Mouse (Mus musculus) neural tube, embryonic 11.5 days (tissue): ENCODE measurements at regions not wholly inside any gene's neighbourhood (a gene's known extent, or its start where the extent isn't known, plus 50 kb on each side); places are given as distances from the start of the nearest gene placed in this dataset.
A peak's percentile ranks its signal among the peaks of the same experiment; 100 is the strongest.

ENCODE experiments used
- ATAC-seq: fragments of 200-750 bp; cut with Nextera tagmentation; 2 replicates; pipeline ENCODE4 v1.8.0; 2017; ENCODE audit warnings: moderate number of reproducible peaks, mild to moderate bottlenecking, moderate TSS enrichment, moderate library complexity; ENCODE audit not compliant: insufficient read depth, low FRiP score, low TSS enrichment
- DNase-seq: peaks from one replicate; pipeline ENCODE4 v3.0.0-alpha.2; 2015; ENCODE audit warnings: low spot score
- H3K27ac ChIP-seq: fragments of 300-500 bp; sonication (generic); 2 replicates; pipeline ENCODE4 v1.5.1; 2014; ENCODE audit warnings: low read depth, mild to moderate bottlenecking, low read length
- H3K27me3 ChIP-seq: fragments of 300-500 bp; sonication (generic); 2 replicates; pipeline ENCODE4 v1.6.1; 2014; ENCODE audit warnings: mild to moderate bottlenecking, low read length, mixed read lengths; ENCODE audit not compliant: control insufficient read depth, insufficient read depth
- H3K36me3 ChIP-seq: fragments of 300-500 bp; sonication (generic); 2 replicates; pipeline ENCODE4 v1.6.1; 2014; ENCODE audit warnings: mild to moderate bottlenecking, low read length, moderate library complexity, mixed read lengths; ENCODE audit not compliant: control insufficient read depth, insufficient read depth
- H3K4me1 ChIP-seq: fragments of 300-500 bp; sonication (generic); 2 replicates; pipeline ENCODE4 v1.6.1; 2014; ENCODE audit warnings: low read length, mixed read lengths; ENCODE audit not compliant: control insufficient read depth, insufficient read depth
- H3K4me2 ChIP-seq: fragments of 300-500 bp; sonication (generic); 2 replicates; pipeline ENCODE4 v1.6.1; 2014; ENCODE audit warnings: low read depth, mild to moderate bottlenecking, moderate library complexity
- H3K4me3 ChIP-seq: fragments of 300-500 bp; sonication (generic); 2 replicates; pipeline ENCODE4 v1.5.1; 2014; ENCODE audit warnings: low read depth, low read length
- H3K9ac ChIP-seq: fragments of 300-500 bp; sonication (generic); 2 replicates; pipeline ENCODE4 v1.6.1; 2014; ENCODE audit warnings: mild to moderate bottlenecking, low read length
- H3K9me3 ChIP-seq: fragments of 300-500 bp; sonication (generic); 2 replicates; pipeline ENCODE4 v1.6.1; 2016; ENCODE audit warnings: low read length; ENCODE audit not compliant: control insufficient read depth
- WGBS: fragments of 180-500 bp; shearing (Covaris S2); extraction: QIAGEN DNeasy Blood & Tissue Kit; methylation state at CpG from one replicate; pipeline ENCODE4 v1.1.7; 2014; 5-methylcytosine and 5-hydroxymethylcytosine counted together

- no peak for DNase-seq
- H3K27ac ChIP-seq, result no peak overlapping the region
- no peaks in the 10 kb centered on the region for H3K27me3 ChIP-seq
- WGBS, result 98% methylated on average over 2 of the region's 2 CpGs
- H3K4me2 ChIP-seq, result no peak overlapping the region
- ATAC-seq, result no peak
- no peak overlapping the region for H3K9ac ChIP-seq
- H3K4me1 ChIP-seq, result no peaks in the 10 kb centered on the region
- H3K4me3 ChIP-seq, result no peak overlapping the region
- no peaks in the 10 kb centered on the region for H3K9me3 ChIP-seq
- no peaks in the 10 kb centered on the region for H3K36me3 ChIP-seq
Observed at GRCm38 (mm10) chr4:54793857-54794256, 151.0 kb upstream of the Zfp462 start.

GRCm38 (mm10) chr4:54795246-54795645 is 149.6 kb upstream of the Zfp462 start:
- H3K36me3 ChIP-seq, result no peaks in the 10 kb centered on the region
- H3K4me2 ChIP-seq, result no peak overlapping the region
- H3K9me3 ChIP-seq, result no peaks in the 10 kb centered on the region
- no peak overlapping the region for H3K4me3 ChIP-seq
- H3K4me1 ChIP-seq, result no peaks in the 10 kb centered on the region
- H3K9ac ChIP-seq, result no peak overlapping the region
- H3K27ac ChIP-seq, result no peak overlapping the region
- no peaks in the 10 kb centered on the region for H3K27me3 ChIP-seq
- no peak for DNase-seq
- ATAC-seq, result no peak
- WGBS, result 36% methylated on average over 3 of the region's 3 CpGs

- no peaks in the 10 kb centered on the region for H3K4me1 ChIP-seq
Observed at GRCm38 (mm10) chr4:54798523-54798922, 146.3 kb upstream of the Zfp462 start.

GRCm38 (mm10) chr4:54811163-54811562 is 133.7 kb upstream of the Zfp462 start:
- H3K4me3 ChIP-seq, result no peak overlapping the region
- no peak overlapping the region for H3K9ac ChIP-seq
- H3K4me2 ChIP-seq, result no peak overlapping the region
- H3K27ac ChIP-seq, result no peak overlapping the region
- DNase-seq (no peak), ATAC-seq (no peak)
- WGBS, result 80% methylated on average over 3 of the region's 3 CpGs
- H3K9me3 ChIP-seq, result no peaks in the 10 kb centered on the region
- H3K36me3 ChIP-seq, result no peaks in the 10 kb centered on the region
- no peaks in the 10 kb centered on the region for H3K4me1 ChIP-seq
- H3K27me3 ChIP-seq, result no peaks in the 10 kb centered on the region

More at GRCm38 (mm10) chr4:54798523-54798922, 146.3 kb upstream of the Zfp462 start:
- DNase-seq (no peak), ATAC-seq (no peak)
- Histone ChIP-seq H3K4me3 (no peak overlapping the region), H3K4me2 (no peak overlapping the region), H3K9me3 (no peaks in the 10 kb centered on the region), H3K27me3 (no peaks in the 10 kb centered on the region), H3K36me3 (no peaks in the 10 kb centered on the region), H3K9ac (no peak overlapping the region), H3K27ac (no peak overlapping the region)
- 83% methylated on average over 5 of the region's 5 CpGs for WGBS

GRCm38 (mm10) chr4:54812740-54813634 is 131.9 kb upstream of the Zfp462 start:
- Histone ChIP-seq H3K4me1 (no peaks in the 10 kb centered on the region), H3K36me3 (no peaks in the 10 kb centered on the region), H3K9ac (no peak overlapping the region), H3K4me3 (no peak overlapping the region), H3K9me3 (0 out of 2 replicates have a peak, but pooled peaks cover 2% of the 10 kb centered on the region), H3K27ac (no peak overlapping the region), H3K4me2 (no peak overlapping the region), H3K27me3 (no peaks in the 10 kb centered on the region)
- WGBS, result 50% methylated on average over 10 of the region's 10 CpGs
- ATAC-seq, result no peak
- no peak for DNase-seq

GRCm38 (mm10) chr4:54837326-54837725 is 107.5 kb upstream of the Zfp462 start:
- Histone ChIP-seq H3K36me3 (no peaks in the 10 kb centered on the region), H3K4me3 (no peak overlapping the region), H3K9ac (no peak overlapping the region), H3K27ac (no peak overlapping the region), H3K27me3 (no peaks in the 10 kb centered on the region), H3K4me1 (no peaks in the 10 kb centered on the region), H3K4me2 (no peak overlapping the region), H3K9me3 (no peaks in the 10 kb centered on the region)
- no peak for ATAC-seq
- DNase-seq, result no peak
- 83% methylated on average over 2 of the region's 2 CpGs for WGBS

- Histone ChIP-seq H3K36me3 (no peaks in the 10 kb centered on the region), H3K27me3 (no peaks in the 10 kb centered on the region), H3K4me1 (no peaks in the 10 kb centered on the region), H3K4me3 (no peak overlapping the region), H3K9ac (no peak overlapping the region), H3K27ac (no peak overlapping the region), H3K9me3 (no peaks in the 10 kb centered on the region), H3K4me2 (no peak overlapping the region)
- ATAC-seq (no peak), DNase-seq (no peak)
- 47% methylated on average over 5 of the region's 5 CpGs for WGBS
Observed at GRCm38 (mm10) chr4:54838111-54838510, 106.7 kb upstream of the Zfp462 start.

GRCm38 (mm10) chr4:54838794-54839193 is 106.1 kb upstream of the Zfp462 start:
- ATAC-seq (no peak), DNase-seq (peak; percentile 18)
- Histone ChIP-seq H3K9ac (no peak overlapping the region), H3K4me2 (no peak overlapping the region), H3K27me3 (no peaks in the 10 kb centered on the region), H3K4me3 (no peak overlapping the region), H3K9me3 (no peaks in the 10 kb centered on the region), H3K36me3 (no peaks in the 10 kb centered on the region), H3K4me1 (no peaks in the 10 kb centered on the region), H3K27ac (no peak overlapping the region)
- 24% methylated on average over 3 of the region's 3 CpGs for WGBS
